Mouse (Mus musculus) limb, embryonic 11.5 days (tissue): ENCODE data around the gene Fig4. TPM values are rescaled to one million over a fixed set of nuclear protein-coding genes. Genes with fewer than 3 reads are reported as not detected.

Experiments used
- ATAC-seq: fragments of 200-750 bp; cut with Nextera tagmentation; 2 replicates; pipeline ENCODE4 v1.8.0; 2017; ENCODE audit warnings: low read depth; ENCODE audit not compliant: insufficient number of reproducible peaks, low FRiP score, low TSS enrichment
- DNase-seq: peaks from one replicate; pipeline ENCODE4 v3.0.0-alpha.2; 2015; ENCODE audit warnings: low spot score
- H3K27ac ChIP-seq: fragments of 300-500 bp; sonication (generic); replicated peaks from 2 replicates; pipeline ENCODE4 v1.5.1; 2014; ENCODE audit warnings: low read depth, mild to moderate bottlenecking, low read length
- H3K27me3 ChIP-seq: fragments of 300-500 bp; sonication (generic); 2 replicates; pipeline ENCODE4 v1.6.1; 2014; ENCODE audit warnings: mild to moderate bottlenecking, low read length, mixed read lengths; ENCODE audit not compliant: control insufficient read depth, insufficient read depth
- H3K36me3 ChIP-seq: fragments of 300-500 bp; sonication (generic); 2 replicates; pipeline ENCODE4 v1.6.1; 2014; ENCODE audit warnings: mild to moderate bottlenecking, low read length, moderate library complexity, mixed read lengths; ENCODE audit not compliant: control insufficient read depth, insufficient read depth
- H3K4me1 ChIP-seq: fragments of 300-500 bp; sonication (generic); 2 replicates; pipeline ENCODE4 v1.6.1; 2014; ENCODE audit warnings: low read length, mixed read lengths; ENCODE audit not compliant: control insufficient read depth, insufficient read depth
- H3K4me2 ChIP-seq: fragments of 300-500 bp; sonication (generic); 2 replicates; pipeline ENCODE4 v1.6.1; 2014; ENCODE audit warnings: low read depth, mild to moderate bottlenecking, moderate library complexity; ENCODE audit not compliant: severe bottlenecking
- H3K4me3 ChIP-seq: fragments of 300-500 bp; sonication (generic); 2 replicates; pipeline ENCODE4 v1.5.1; 2014; ENCODE audit warnings: low read depth, low read length
- H3K9ac ChIP-seq: fragments of 300-500 bp; sonication (generic); 2 replicates; pipeline ENCODE4 v1.6.1; 2014; ENCODE audit warnings: mild to moderate bottlenecking, low read length
- H3K9me3 ChIP-seq: fragments of 300-500 bp; sonication (generic); 2 replicates; pipeline ENCODE4 v1.6.1; 2016; ENCODE audit warnings: low read length; ENCODE audit not compliant: control insufficient read depth
- WGBS: fragments of 180-500 bp; shearing (Covaris S2); extraction: QIAGEN DNeasy Blood & Tissue Kit; methylation state at CpG from one replicate; pipeline ENCODE4 v1.1.7; 2014; 5-methylcytosine and 5-hydroxymethylcytosine counted together
- polyA plus RNA-seq: library from polyadenylated mRNA; unstranded; fragments of >200 nt; fragmentation: Nextera tagmentation; extraction: Ambion mirVana; gene quantifications from 2 replicates; pipeline ENCODE4 v1.2.1, GENCODE M21; 2014

Fig4 gene
- polyA plus RNA-seq, 1 experiment from 2014 or later = 15.1 TPM

GRCm38 (mm10) chr10:41250045-41250748 is 52.9 kb downstream of the Fig4 start:
- ATAC-seq = 0 out of 2 replicates have a peak, but pooled peaks have one; percentile 70
- Histone ChIP-seq H3K36me3 (no peaks in the 10 kb centered on the region; the same call in 1 of the 2 replicates), H3K27me3 (no peaks in the 10 kb centered on the region), H3K4me1 (peaks cover 9% of the 10 kb centered on the region; the same call in 1 of the 2 replicates), H3K27ac (no peak overlapping the region), H3K4me2 (no peak overlapping the region), H3K9me3 (no peaks in the 10 kb centered on the region), H3K4me3 (no peak overlapping the region), H3K9ac (no peak overlapping the region)
- no peak for DNase-seq
- 30% methylated on average over 8 of the region's 8 CpGs for WGBS

GRCm38 (mm10) chr10:41249006-41249659 is 53.9 kb downstream of the Fig4 start:
- H3K27ac ChIP-seq = no peak overlapping the region
- H3K4me3 ChIP-seq = no peak overlapping the region
- no peaks in the 10 kb centered on the region for H3K9me3 ChIP-seq
- H3K27me3 ChIP-seq = no peaks in the 10 kb centered on the region
- H3K4me2 ChIP-seq = no peak overlapping the region
- H3K9ac ChIP-seq = no peak overlapping the region
- 92% methylated on average over 8 of the region's 8 CpGs for WGBS
- ATAC-seq (no peak), DNase-seq (no peak)
- no peaks in the 10 kb centered on the region; the same call in 1 of the 2 replicates for H3K36me3 ChIP-seq
- H3K4me1 ChIP-seq = peaks cover 9% of the 10 kb centered on the region; the same call in 1 of the 2 replicates

DNA sequence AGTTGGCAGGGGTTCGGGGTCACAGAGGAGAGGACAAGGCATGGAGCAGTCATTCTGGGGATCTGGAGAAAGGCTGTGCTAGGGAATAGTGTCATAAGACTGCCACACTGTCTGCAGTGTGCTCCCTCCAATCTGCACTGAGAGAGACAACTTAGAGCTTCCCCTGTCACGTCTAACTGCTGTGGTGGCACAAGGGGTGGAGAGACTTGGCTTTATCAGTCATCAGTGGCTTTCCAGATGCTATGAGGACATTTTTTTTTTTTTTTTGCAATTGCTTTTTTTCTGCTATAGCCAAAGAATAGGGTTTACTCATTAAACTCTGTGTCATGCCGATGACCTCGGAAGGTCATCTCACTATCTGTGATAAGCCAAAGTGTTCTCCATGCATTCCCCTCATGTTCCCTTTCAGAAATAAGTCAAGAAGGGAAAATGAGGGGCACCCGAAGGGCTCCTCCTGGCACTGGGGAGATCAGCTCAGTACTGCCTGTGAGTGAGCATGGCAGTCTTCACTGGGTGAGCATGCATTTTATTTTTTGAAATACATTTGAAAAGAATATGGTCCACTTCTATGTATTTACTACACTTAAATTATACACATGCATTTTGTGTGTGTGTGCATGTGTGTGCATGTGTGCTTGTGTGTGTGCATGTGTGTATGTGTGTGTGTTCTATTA is 55.1 kb downstream of the Fig4 start:
- peaks cover 9% of the 10 kb centered on the region; the same call in 1 of the 2 replicates for H3K4me1 ChIP-seq
- no peak overlapping the region for H3K4me3 ChIP-seq
- H3K27me3 ChIP-seq = no peaks in the 10 kb centered on the region
- WGBS = 88% methylated on average over 5 of the region's 5 CpGs
- no peaks in the 10 kb centered on the region; the same call in 1 of the 2 replicates for H3K36me3 ChIP-seq
- no peak overlapping the region for H3K9ac ChIP-seq
- H3K4me2 ChIP-seq = no peak overlapping the region
- ATAC-seq (no peak), DNase-seq (no peak)
- H3K9me3 ChIP-seq = no peaks in the 10 kb centered on the region
- H3K27ac ChIP-seq = no peak overlapping the region

DNA sequence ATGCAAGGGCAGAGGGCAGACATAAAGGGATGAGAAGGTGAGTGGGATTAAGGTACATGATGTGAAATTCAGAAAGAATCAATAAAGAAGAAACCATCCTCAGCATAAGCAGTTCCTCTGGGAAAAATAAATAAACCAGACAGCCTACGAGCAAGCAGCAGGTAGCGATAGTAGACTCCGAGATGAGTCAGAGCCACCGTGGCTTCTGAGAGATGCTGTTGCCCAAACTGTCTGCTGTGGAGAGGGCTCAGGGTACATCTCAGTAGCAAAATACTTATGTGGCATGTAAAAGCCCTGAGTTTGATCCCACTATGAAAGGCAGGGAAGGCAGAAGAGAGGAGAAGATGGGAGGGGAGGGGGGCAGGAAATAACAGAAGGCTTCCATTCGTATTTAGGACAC is 56.9 kb downstream of the Fig4 start:
- H3K27ac ChIP-seq = no peak overlapping the region
- no peaks in the 10 kb centered on the region; the same call in 1 of the 2 replicates for H3K36me3 ChIP-seq
- peaks cover 9% of the 10 kb centered on the region; the same call in 1 of the 2 replicates for H3K4me1 ChIP-seq
- H3K4me3 ChIP-seq = no peak overlapping the region
- 88% methylated on average over 5 of the region's 5 CpGs for WGBS
- ATAC-seq (no peak), DNase-seq (no peak)
- H3K9me3 ChIP-seq = no peaks in the 10 kb centered on the region
- no peak overlapping the region for H3K9ac ChIP-seq
- H3K4me2 ChIP-seq = no peak overlapping the region
- H3K27me3 ChIP-seq = no peaks in the 10 kb centered on the region

DNA sequence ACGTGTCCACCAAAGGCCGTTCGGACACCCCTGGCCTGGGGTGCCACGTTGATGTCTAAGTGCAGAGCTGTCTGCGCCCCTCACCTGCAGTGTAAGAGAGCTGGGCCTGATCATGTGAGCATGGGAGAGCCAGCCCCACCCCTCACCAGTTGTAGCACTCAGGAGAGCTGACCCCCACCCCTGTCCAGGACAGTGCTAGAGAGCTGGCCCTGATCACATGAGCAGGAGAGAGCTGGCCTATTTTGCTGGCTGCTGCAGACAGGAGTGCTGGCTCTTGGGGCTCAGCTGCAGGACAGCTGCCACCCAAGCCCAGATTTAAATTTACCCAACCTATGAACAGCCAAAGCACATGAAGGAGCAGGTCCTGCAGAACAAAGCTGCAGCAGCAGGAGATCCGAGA is 57.6 kb downstream of the Fig4 start:
- H3K9ac ChIP-seq = 0 out of 2 replicates have a peak overlapping the region, but pooled peaks have one; percentile 4
- ATAC-seq (no peak), DNase-seq (no peak)
- 87% methylated on average over 6 of the region's 6 CpGs for WGBS
- no peak overlapping the region for H3K27ac ChIP-seq
- H3K4me3 ChIP-seq = no peak overlapping the region
- H3K36me3 ChIP-seq = no peaks in the 10 kb centered on the region; the same call in 1 of the 2 replicates
- no peaks in the 10 kb centered on the region for H3K27me3 ChIP-seq
- no peaks in the 10 kb centered on the region for H3K9me3 ChIP-seq
- H3K4me2 ChIP-seq = no peak overlapping the region
- H3K4me1 ChIP-seq = peaks cover 6% of the 10 kb centered on the region; the same call in 1 of the 2 replicates

DNA sequence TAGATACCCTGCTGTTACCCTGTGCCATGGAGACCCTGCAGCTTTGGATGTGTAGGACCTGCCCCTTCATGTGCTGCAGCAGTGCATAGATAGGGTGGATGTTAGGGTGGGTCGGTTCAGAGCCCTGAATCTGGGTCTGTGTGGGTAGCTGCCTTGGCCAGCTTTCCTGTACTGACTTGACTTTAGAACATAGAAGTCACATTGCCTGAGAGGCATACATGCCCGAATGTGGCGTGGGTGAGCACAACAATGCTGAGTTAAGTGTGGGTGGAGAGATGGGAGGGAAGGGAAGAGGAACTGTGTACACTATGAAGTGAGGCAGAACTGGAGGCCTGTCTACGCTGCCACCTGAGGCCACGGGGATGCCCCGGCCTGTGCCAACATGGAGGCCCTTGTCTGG is 58.0 kb downstream of the Fig4 start:
- ATAC-seq = no peak
- H3K9me3 ChIP-seq = no peaks in the 10 kb centered on the region
- 94% methylated on average over 6 of the region's 6 CpGs for WGBS

GRCm38 (mm10) chr10:41243930-41244329 is 59.1 kb downstream of the Fig4 start:
- Histone ChIP-seq H3K27me3 (no peaks in the 10 kb centered on the region), H3K27ac (no peak overlapping the region), H3K4me2 (no peak overlapping the region), H3K4me3 (no peak overlapping the region), H3K9me3 (no peaks in the 10 kb centered on the region), H3K36me3 (no peaks in the 10 kb centered on the region), H3K4me1 (no peaks in the 10 kb centered on the region), H3K9ac (no peak overlapping the region)
- DNase-seq (no peak), ATAC-seq (no peak)
- WGBS = 93% methylated on average over 6 of the region's 6 CpGs

More for the DNA sequence above, 58.0 kb downstream of the Fig4 start:
- Histone ChIP-seq H3K36me3 (no peaks in the 10 kb centered on the region), H3K4me3 (no peak overlapping the region), H3K27ac (no peak overlapping the region), H3K4me2 (no peak overlapping the region), H3K9ac (no peak overlapping the region), H3K27me3 (no peaks in the 10 kb centered on the region), H3K4me1 (0 out of 2 replicates have a peak, but pooled peaks cover 3% of the 10 kb centered on the region)
- no peak for DNase-seq

GRCm38 (mm10) chr10:41241558-41242242 is 61.4 kb downstream of the Fig4 start:
- Histone ChIP-seq H3K36me3 (no peaks in the 10 kb centered on the region), H3K27ac (no peak overlapping the region), H3K4me3 (no peak overlapping the region), H3K4me1 (no peaks in the 10 kb centered on the region), H3K9ac (no peak overlapping the region), H3K4me2 (no peak overlapping the region), H3K27me3 (no peaks in the 10 kb centered on the region), H3K9me3 (no peaks in the 10 kb centered on the region)
- 84% methylated on average over 6 of the region's 6 CpGs for WGBS
- no peak for ATAC-seq
- DNase-seq = no peak
